Mouse (Mus musculus) left cerebral cortex, postnatal 25 days (tissue): ENCODE results near the gene Ppp1r14d. TPM values are rescaled to one million over a fixed set of nuclear protein-coding genes. Genes with fewer than 3 reads are reported as not detected.

Experiments used
- DNase-seq, 2 experiments: peaks; one replicate each; pipeline ENCODE4 v3.0.0; 2022; ENCODE audit warnings: low spot score in 2 of 2, mixed read lengths in 1 of 2
- intact Hi-C: fragments of 180-260 bp; cut with DNase I; formaldehyde crosslinking; loops from one replicate; pipeline ENCODE4 v1.15.1; 2025
- total RNA-seq, 2 experiments: library from RNA; stranded (reverse); gene quantifications; 2 replicates each; pipeline ENCODE4 v1.2.3; 2021

Ppp1r14d gene
- not detected for total RNA-seq

- intact Hi-C loops = no loop called here
- no peak for DNase-seq
Measured at GRCm38 (mm10) chr2:119229775-119230704, at the start of gene Ppp1r14d. Gene Ppp1r14d, minus strand, starts transcription at chr2:119229906.

- intact Hi-C loops = no loop called here
- no peak for DNase-seq
Measured at GRCm38 (mm10) chr2:119277810-119278209, 48.1 kb upstream of the Ppp1r14d start.

GRCm38 (mm10) chr2:119276926-119277325 lies 47.2 kb upstream of the Ppp1r14d start:
- no peak for DNase-seq
- intact Hi-C loops = no loop called here

- DNase-seq = no peak
- intact Hi-C loops = no loop called here
Measured at GRCm38 (mm10) chr2:119274126-119274525, 44.4 kb upstream of the Ppp1r14d start.

GRCm38 (mm10) chr2:119270643-119271331 lies 41.1 kb upstream of the Ppp1r14d start, which contains the start of gene Rhov:
Gene Rhov, minus strand, starts transcription at chr2:119271272.
- intact Hi-C loops = no loop called here
- DNase-seq = peak; percentile 66 to 82

- DNase-seq = no peak
- intact Hi-C loops = no loop called here
Measured at GRCm38 (mm10) chr2:119270286-119270642, 40.6 kb upstream of the Ppp1r14d start.

- intact Hi-C loops = no loop called here
- no peak for DNase-seq
Measured at GRCm38 (mm10) chr2:119263813-119264212, 34.1 kb upstream of the Ppp1r14d start.

GRCm38 (mm10) chr2:119262978-119263377 lies 33.3 kb upstream of the Ppp1r14d start:
- DNase-seq = no peak
- intact Hi-C loops = no loop called here

- intact Hi-C loops = no loop called here
- DNase-seq = no peak
Measured at GRCm38 (mm10) chr2:119261326-119261725, 31.6 kb upstream of the Ppp1r14d start.

- intact Hi-C loops = no loop called here
- DNase-seq = no peak
Measured at GRCm38 (mm10) chr2:119260518-119260917, 30.8 kb upstream of the Ppp1r14d start.

- intact Hi-C loops = no loop called here
- DNase-seq = no peak
Measured at GRCm38 (mm10) chr2:119254976-119255375, 25.3 kb upstream of the Ppp1r14d start.

- intact Hi-C loops = loop anchor here (1.0 kb wide), 1 partner anchor 37 kb away; the partner anchor contains the start of gene Vps18
Measured at GRCm38 (mm10) chr2:119250826-119251478, 21.2 kb upstream of the Ppp1r14d start.

GRCm38 (mm10) chr2:119250377-119250776 lies 20.7 kb upstream of the Ppp1r14d start:
- no peak for DNase-seq
- intact Hi-C loops = loop anchor here (1.0 kb wide), 1 partner anchor 38 kb away; the partner anchor contains the start of gene Vps18

More at GRCm38 (mm10) chr2:119250826-119251478, 21.2 kb upstream of the Ppp1r14d start:
- DNase-seq = peak; percentile 67 to 74

- intact Hi-C loops = loop anchor here (1.0 kb wide), 1 partner anchor 39 kb away; the partner anchor contains the start of gene Vps18
- no peak for DNase-seq
Measured at GRCm38 (mm10) chr2:119249592-119250061, 19.9 kb upstream of the Ppp1r14d start.

- intact Hi-C loops = no loop called here
- no peak for DNase-seq
Measured at GRCm38 (mm10) chr2:119247904-119248303, 18.2 kb upstream of the Ppp1r14d start.

GRCm38 (mm10) chr2:119245246-119245645 lies 15.5 kb upstream of the Ppp1r14d start:
- intact Hi-C loops = no loop called here
- no peak for DNase-seq

- intact Hi-C loops = no loop called here
- DNase-seq = no peak
Measured at GRCm38 (mm10) chr2:119242548-119242947, 12.8 kb upstream of the Ppp1r14d start.

GRCm38 (mm10) chr2:119240819-119241186 lies 11.1 kb upstream of the Ppp1r14d start:
- no peak for DNase-seq
- intact Hi-C loops = no loop called here

GRCm38 (mm10) chr2:119240075-119240818 lies 10.5 kb upstream of the Ppp1r14d start:
- no peak for DNase-seq
- intact Hi-C loops = no loop called here
